Mouse (Mus musculus): ENCODE data around the gene Dynlt1b.
A peak's percentile ranks its signal among the peaks of the same experiment; 100 is the strongest.
"Not testable (repeated sequence)": the region's sequence is repeated elsewhere in the genome, so short reads cannot be mapped to it uniquely, and the experiment has no call there.

Dynlt1b gene

DNA sequence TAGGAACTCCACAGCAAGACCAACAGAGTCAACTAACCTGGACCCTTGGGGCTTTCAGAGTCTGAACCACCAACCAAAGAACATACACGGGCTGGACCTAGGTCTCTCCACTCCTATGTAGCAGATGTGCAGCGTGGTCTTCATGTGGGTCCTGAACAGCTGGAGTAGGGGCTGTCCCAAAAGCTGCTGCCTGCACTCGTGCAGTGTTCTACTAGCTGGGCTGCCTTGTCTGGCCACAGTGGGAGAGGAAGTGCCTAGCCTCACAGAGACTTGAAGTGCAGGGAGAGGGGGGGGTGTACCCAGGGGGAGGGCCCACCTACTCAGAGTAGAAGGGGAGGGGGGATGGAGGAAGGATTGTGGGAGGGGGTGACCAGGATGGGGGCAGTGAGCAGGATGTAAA lies 7.1 kb upstream of the Dynlt1b start:
- DNase-seq (ENCODE audit: low spot score in 2 of 2): not testable (repeated sequence)

DNA sequence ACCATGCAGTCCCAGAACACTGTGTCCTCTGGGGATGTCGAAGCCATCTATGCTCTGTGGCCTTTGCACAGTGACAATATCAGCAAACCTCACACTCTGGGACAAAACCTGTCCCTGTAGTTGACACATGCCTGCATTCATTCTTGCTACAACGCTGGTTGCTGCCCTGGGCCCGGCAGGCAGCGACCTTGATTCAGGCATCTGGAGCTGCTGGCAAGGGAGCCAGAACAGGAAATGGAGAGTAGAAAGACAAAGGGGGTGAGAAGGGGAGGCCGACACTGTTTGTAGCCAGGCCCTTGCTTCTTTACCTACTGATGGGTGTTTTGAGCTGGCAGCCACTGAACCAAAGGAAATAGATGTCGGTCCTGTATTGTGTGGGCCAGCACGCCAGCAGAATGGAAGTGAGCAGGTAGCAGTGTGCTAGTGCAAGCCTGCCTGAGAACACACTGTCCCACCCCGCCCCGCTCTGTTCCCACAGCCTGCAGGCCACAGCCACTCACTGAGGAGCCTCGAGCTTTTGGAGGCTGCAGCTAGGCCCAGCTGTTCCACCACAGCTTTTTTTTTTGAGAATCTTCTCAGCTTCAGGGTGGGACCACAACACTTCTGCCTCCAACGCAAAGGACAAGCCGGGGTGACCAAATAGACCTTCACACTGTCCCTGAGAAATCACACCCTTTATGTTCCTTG lies 5.5 kb upstream of the Dynlt1b start:
- not testable (repeated sequence) for DNase-seq (ENCODE audit: low spot score in 2 of 2)

DNA sequence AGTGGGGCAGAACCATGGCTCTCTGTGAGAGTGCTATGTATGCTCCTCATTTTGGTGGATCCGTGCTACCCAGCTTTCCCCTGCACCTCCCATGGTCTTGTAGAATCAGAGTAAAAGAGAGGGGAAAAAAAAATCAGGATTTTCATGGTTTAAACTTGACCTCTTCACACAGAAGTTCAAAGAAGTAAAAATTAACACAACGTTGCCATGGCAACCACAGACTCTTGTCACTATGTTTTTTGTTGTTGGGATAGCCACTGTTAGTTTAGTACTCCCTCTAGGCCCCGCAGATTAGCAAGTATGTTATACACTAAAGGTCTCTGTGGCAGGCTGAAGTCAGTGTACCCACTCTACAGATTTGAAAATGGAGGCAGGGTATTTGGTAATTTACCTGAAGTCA lies 4.6 kb upstream of the Dynlt1b start:
- not testable (repeated sequence) for DNase-seq (ENCODE audit: low spot score in 2 of 2)

DNA sequence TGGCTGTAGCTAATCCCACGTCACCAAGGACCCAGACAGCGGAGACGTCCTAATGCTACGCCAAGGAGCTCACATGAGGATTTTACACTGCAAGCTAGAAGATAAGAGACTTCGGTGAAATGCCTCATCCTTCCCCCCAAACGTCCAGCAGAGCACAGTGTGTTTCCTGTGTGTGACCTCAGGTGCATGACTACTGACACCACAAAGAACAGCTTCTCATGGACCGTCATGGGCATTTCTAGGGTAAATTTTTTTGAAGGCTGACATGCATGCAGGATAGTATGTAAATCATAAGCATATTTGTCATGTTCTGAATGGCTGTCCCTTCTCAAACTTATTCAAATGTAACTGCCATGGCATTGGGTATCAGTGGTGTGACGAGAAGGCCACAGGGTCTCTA lies 3.0 kb upstream of the Dynlt1b start:
- not testable (repeated sequence) for DNase-seq (ENCODE audit: low spot score in 2 of 2)

DNA sequence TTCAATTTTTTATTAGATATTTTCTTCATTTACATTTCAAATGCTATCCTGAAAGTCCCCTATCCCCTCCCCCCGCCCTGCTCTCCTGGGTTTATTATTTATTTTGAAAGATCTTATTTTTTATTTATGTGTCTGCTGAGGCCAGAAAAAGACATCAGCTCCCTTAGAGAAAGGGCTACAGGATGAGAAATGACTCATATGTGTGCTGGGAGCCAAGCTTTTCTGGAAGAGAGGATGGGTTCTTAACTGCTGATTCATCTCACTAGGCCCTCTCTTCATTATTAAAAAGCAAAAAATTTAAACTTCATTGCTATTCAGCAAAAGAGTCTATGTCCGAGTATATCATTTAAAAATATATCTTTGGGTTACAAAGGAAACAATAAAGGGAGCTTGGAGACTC lies 986 bp upstream of the Dynlt1b start:
- DNase-seq (ENCODE audit: low spot score in 2 of 2): not testable (repeated sequence)

DNA sequence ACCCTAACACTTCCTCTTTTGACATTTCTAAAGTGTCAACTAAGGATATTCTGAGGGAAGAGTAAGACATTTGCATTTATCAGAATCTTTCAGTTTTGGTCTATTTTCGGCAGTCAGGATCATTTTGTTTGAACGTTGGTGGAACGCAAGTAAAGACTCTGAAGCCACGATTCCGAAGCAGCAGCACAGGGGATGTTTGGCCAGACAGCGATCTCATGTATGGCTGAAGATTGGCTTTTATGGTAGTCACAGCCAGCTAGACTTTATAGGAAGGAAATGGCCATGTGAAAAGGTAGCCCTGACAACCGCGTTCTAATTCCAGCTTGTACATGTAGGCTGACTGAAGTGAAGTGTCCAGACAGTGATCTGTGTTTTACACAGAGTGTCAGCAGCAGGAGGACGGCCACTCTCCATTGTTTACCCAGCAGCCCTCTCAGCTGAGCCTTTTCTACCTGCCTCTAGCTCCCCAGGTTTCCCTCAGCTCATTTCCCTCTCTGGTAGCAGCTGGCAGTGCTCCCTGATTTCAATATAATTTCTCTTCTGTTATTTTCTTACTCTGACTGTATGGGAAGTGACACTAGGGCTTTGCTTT lies 594 bp downstream of the Dynlt1b start:
- DNase-seq (ENCODE audit: low spot score in 2 of 2): not testable (repeated sequence)

DNA sequence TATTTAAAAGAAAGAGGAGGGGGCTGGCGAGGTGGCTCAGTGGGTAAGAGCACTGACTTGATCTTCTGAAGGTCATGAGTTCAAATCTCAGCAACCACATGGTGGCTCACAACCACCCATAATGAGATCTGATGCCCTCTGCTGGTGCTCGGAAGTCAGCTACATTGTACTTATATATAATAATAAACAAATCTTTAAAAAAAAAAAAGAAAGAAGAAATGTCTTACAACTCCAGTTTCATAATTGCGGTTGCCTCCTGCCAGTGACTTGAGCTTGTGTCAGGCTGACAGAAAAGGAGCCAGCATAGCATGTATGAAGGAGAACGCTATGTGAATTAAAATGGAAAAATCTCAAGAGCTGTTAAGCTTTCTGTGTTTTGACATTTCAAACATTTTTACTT lies 2.5 kb downstream of the Dynlt1b start:
- not testable (repeated sequence) for DNase-seq (ENCODE audit: low spot score in 2 of 2)

DNA sequence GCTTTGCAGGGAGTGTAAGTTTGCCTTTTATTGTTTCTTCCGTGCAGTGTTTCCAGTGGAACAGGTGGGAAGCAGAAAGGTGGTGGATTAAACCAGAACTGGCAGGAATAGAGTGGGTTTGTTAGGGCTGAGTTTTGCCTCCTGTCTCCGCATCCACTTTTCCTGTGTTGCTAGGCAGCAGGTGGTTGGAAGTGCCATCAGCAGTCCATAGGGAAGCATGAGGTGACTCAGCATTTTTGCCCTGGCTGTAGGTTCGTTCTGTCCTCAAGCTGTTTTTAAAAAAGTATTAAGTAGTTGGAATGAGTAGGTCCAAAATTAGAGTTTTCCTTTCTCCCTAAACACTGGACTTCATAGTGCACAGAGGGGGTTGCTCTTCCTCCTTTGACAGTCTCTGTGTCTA lies 3.8 kb downstream of the Dynlt1b start:
- DNase-seq (ENCODE audit: low spot score in 2 of 2): peak; percentile 49 to 56

DNA sequence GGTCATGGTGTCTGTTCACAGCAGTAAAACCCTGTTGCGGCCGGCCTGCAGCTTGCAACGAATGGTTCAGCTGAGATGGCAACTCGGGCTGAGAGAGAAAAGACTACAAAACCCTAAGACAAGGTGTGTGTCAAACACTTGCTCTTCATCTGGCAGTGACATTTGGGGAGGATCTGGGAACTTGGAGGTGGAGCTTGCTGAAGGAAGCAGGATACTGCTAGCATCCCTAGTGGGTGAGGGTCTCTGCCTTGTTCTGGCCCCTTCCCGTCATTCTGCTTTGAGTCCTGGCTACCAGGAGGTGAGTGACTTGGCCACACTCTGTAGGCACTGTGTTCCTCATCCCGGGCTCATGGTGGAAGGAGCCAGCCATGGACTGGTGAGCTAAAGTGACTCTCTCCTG lies 8.2 kb downstream of the Dynlt1b start:
- DNase-seq (ENCODE audit: low spot score in 2 of 2): not testable (repeated sequence)

DNA sequence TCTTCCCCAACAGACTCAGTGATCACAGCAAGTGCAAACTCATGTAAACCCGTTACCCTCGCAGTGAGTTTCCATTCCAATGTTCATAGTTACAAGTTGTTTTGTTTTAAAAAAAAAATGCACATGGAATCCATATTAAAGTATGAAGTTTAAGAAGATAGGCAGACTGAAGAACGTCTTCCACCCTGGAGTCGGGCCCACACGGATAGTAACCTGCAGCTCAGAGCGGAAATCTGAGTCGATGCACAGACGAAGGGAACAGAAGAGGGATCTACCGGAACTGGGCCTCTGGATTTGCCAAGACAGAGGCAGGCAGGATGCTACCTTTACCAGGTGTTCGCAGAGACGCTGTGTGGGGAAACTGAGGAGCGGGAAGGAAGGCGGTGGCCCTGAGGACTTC lies 10.0 kb downstream of the Dynlt1b start:
- DNase-seq (ENCODE audit: low spot score in 2 of 2): not testable (repeated sequence)

DNA sequence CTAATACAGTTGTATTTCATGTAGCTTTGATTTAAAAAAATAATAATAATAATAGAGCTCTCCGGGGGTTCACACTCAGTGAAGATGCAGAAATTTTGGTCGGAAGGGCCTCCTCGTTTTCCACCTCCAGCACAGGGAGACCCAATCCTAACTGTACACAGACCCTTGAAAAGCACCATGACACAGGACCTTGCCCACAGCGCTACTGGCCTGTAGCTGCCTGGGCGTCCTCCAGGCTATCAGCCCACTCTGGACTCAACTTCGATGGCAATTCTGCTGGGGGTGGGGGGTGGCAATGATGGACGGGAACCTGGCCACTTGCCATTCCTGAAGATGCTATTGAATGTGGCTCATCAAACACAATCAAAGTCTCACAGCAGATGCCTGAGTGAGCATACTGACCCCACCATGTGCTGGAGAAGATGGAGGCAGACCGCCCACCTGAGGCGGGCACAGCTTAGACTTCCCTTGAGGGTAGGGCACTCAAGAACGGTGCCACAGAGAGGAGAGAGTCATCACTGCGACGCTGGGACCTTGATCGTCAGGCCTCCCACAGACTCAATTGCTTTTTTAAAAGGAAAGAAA lies 10.7 kb downstream of the Dynlt1b start:
- peak; percentile 43 to 57 for DNase-seq (ENCODE audit: low spot score in 2 of 2)

DNA sequence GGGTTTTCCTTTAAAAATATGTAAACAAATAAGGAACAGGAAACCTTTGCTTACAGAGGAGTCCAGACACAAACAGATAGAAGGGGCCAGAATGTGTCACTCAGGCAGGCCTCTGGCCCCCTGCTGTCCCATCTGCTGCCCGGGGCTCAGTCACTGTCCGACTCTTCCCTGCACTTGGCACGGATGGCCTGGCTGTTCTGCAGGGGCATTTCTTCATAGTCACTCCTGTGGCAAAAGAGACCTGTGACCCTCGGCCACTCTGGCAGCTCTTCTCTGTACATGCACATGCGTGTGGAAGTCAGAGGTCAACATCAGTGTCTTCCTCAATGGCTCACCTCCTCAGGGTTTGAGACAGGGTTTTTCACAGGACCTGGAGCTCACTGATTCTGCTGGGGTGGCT lies 11.3 kb downstream of the Dynlt1b start:
- not testable (repeated sequence) for DNase-seq (ENCODE audit: low spot score in 2 of 2)

DNA sequence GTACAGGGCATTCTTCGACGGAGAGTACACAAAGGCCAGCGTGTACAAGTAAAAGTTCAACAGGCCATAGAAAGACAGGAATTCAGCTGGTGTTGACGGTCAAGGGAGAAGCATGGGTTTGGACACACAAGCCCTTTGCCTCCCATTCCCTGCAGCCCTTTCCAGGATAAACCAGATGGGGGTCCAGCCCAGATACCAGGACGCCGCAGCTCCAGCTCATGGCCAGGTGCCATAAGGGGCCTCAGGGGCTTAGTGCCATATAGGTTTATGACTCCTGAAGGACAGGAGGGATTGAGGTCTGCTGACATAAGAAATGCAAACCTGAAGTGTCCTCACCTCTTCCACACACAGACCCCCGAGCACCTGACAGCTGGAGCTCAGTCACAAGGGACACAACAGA lies 12.6 kb downstream of the Dynlt1b start:
- DNase-seq (ENCODE audit: low spot score in 2 of 2): not testable (repeated sequence)

DNA sequence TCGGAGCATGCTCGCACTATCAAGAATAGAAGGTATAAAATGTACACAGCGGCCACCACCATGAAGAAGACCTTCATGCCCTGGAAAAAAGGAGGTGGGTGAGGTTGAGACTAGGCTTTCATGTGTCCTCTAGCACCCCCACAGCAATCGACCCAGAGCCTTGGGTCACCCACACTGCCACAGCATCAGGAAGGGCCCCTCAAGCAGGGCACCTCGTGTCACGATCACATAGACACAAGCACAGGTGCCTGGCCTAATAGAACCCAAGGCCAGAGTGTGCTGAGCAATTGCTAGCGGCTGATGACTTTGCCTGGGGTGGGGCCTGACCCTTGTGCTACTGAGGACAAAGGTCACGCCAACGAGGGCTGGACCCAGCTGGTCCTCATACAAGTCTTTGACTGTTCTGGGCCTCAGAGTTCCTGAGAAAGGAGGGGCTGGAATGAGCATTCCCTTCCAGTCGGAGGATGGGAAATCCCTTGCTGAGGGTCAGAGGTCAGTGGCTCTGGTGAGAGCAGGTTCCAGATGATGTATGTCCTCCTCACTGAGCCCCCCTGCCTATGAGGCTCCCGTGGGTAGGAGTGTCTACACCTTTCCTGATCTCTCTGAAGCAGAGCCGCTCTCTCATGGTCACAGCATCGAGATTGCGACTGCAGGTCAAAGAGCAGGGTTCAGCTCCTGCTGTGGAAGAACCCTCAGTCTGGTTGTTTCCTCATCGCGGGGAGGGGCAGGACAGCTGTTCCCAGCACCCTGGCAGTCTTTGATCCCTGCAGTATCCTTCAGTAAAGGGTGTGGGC lies 16.1 kb downstream of the Dynlt1b start:
- DNase-seq (ENCODE audit: low spot score in 2 of 2): not testable (repeated sequence)

DNA sequence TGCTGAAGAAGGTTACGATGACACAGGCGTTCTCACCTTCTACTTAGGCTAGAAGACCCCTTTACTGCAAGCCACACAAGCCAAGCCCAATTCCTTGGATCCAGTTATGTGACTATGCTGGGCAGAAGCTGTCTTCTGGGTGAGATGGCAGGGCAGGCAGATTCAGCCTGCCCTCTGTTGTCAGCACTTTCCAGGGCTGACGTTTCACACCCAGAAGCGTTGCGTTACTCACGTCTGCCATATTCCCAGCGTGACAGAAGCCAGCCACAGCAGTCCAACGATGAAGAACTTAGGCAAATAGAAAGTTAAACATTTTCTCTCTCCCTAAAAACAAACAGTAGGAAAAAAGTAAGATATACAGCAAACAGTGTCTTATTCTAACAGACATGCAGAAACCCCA lies 18.4 kb downstream of the Dynlt1b start:
- not testable (repeated sequence) for DNase-seq (ENCODE audit: low spot score in 2 of 2)

DNA sequence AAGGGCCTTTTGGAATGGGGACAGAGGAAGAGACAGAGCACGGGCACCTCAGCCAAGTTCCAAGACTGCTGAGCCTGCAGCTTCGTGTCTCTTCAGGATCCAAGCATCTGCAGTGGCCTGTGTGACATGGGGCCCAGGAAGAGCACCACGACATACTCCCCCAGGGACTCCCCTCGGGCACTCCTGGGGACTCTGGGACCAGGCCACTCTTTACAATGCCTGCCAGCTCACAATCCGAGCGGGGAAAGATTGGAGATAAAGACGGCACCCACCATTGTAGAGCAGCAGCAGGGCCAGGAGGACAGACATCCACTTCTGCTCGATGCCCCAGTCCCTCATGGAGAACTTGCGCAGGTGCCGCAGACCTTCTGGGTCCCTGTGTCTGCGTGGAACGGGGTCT lies 19.3 kb downstream of the Dynlt1b start:
- not testable (repeated sequence) for DNase-seq (ENCODE audit: low spot score in 2 of 2)

DNA sequence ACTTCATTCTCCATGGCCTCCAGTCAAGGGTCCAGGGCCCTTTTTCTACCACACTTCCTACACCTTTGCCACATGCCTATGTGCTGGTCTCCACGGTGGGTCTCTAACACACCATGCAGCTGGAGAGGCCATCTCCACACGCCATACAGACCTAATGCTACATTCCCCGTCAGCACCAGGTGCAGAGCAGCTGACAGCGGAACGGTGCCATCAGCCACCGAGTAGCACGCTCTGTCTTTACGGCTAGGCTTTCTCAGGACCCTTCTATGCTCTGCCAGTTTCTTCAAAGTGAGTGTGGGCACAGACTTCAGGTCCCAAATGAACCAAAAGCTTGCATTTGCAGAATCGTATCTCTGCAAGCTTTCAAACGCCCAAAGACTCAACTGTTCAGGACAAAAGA lies 21.3 kb downstream of the Dynlt1b start:
- DNase-seq (ENCODE audit: low spot score in 2 of 2): not testable (repeated sequence)

DNA sequence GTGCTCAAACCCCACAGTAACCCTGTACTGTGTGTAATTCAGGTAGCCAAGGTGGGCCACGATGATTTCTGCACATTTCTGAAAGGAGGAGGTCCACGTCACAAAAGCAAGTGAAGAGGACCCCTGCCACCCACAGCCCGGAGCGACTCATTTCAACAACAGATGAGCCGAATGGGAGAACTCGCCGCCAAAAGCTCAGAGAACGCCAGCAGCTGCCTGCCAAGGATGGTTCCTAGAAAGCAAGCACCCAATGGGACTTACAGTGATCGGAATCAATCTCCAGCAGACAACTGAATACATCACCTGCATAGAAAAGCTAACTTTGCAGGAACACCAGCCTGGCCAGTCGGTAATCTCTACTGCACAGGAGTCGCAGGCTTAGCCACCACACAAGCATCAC lies 22.8 kb downstream of the Dynlt1b start:
- DNase-seq (ENCODE audit: low spot score in 2 of 2): peak; percentile 78 to 80

DNA sequence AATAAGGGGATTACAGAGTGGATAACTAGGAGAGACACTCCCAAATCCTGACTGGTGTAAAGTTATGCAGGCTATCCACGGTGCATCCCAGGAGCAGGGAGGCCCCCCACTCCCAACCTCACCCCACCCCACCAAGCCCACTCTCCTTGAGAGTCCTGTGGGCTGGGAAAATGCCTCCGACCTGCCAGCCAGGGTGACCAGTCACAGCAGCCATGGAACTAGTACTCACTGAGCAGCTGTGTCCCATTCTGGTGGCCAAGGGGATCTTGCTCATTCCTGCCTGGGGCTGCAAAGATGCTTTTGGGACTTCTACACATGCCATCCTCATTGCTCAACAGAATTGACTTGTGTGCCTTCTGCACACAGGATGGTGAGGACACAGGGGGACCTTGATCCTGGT lies 24.8 kb downstream of the Dynlt1b start:
- DNase-seq (ENCODE audit: low spot score in 2 of 2): not testable (repeated sequence)

DNA sequence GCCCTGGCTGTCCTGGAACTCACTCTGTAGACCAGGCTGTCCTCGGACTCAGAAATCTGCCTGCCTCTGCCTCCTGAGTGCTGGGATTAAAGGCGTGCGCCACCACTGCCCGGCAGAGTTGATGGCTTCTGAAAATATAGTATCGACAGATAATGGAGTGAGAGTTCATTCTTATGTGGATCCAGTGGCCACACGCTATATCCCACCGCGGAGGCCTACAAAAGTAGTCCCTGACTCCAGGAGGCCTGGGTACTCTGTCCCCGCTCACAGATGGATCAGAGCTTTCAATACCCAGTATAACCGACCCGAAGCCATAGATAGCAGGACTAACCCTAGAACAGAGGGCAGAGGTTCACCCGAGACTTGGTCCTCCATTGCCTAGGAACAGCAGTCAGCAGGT lies 26.0 kb downstream of the Dynlt1b start:
- DNase-seq (ENCODE audit: low spot score in 2 of 2): peak in 1 of 2 experiments; percentile 23

DNA sequence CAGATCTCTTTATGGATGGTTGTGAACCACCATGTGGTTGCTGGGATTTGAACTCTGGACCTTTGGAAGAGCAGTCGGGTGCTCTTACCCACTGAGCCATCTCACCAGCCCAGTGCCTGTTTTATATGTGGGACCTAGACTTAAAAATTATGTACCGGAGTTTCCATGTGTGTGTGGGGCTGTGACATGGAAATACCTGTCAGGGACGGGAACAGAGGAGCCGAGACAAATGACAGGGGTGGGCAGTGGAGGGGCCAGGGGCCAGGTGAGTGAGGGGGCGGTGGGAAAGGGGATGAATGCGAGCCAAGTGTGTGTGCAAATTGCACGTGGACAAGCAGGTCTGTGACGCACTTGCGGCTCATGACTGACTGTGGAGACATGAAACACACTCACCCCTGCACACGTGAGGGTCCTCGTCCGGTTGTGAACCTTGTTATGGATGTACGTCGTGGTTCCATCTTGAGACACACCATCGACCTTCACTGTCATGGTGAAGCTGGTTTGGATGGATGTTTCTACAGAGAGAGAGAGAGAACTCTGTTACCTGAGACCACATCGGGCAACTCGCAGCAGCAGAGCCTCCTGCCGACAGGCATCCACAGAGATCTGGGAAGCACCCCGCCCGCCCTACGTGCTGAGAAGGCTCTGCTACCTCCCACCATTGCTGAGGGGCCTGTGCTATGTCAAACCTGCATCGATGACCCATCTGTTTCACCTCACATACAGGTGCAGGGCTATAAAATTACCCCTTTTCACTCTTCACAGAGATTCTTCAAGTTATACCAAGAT lies 26.9 kb downstream of the Dynlt1b start:
- not testable (repeated sequence) for DNase-seq (ENCODE audit: low spot score in 2 of 2)

Data from right cerebral cortex, postnatal 10 days (tissue).